Mouse (Mus musculus): ENCODE results near the gene Dmpk.

Gene Dmpk

DNA sequence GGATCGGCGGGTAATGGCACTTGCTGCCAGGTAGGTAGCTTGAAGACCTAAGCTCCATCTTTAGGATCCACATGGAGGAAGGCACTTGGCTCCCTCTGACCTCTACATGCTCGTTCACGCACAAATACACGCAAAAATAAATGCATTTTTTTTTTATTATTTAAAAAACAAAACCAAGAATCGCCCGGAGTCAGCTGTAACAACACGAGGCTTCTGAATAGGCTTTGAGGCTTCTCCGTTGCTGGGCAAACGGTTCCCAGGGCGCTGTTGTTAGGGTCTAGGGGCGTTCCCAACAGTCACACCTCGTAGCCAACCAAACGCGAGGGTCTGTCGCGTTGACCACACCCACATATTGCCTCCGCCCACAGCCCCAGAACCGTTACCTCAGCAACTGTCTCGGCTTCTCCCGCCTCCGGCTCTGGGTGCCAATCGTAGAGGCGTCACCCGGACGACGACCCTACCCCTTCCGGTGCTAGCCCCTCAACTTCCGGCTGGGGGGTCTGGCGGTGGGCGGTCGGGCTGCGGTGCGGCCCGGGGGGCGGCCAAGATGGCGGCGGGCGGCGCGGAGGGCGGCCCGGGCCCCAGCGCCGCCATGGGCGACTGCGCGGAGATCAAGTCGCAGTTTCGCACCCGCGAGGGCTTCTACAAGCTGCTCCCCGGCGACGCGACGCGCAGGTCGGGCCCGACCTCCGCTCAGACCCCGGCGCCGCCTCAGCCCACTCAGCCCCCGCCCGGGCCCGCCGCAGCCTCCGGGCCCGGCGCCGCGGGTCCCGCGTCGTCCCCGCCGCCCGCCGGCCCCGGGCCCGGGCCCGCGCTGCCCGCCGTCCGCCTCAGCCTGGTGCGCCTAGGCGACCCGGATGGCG is 7.7 kb upstream of the Dmpk start, which contains the start of gene Dmwd:
Gene Dmwd, plus strand, starts transcription at position 505 of the 863 bp plus-strand sequence.
- CTCF ChIA-PET: interaction anchor here (0.6 to 2.3 kb wide), 4 partner anchors 10 to 42 kb away, joined by 3 to 18 read pairs (median 4); partner anchors contain the start of genes Gm4969 and Six5

DNA sequence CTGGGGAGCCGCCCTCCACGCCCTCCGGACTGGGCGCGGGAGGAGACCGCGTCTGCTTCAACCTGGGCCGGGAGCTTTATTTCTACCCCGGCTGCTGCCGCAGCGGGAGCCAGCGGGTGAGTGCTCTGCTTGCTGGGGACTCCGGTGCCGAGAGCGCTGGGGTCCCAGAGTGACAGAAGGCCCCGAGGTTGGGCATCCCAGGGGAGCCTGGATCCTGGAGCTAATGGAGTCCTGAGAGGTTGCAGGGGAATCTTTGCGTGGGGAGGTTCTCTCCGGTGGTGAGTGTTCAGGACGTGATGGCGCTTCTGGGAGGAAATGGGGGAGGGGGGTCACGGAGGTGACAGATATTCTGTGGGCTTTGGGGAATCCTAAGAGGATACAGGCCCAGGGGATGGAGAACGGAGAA is 7.1 kb upstream of the Dmpk start:
- CTCF ChIA-PET: interaction anchor here (1.4 to 2.3 kb wide), 3 partner anchors 9 to 17 kb away, joined by 3 to 18 read pairs (median 4); partner anchors contain the start of gene Six5

DNA sequence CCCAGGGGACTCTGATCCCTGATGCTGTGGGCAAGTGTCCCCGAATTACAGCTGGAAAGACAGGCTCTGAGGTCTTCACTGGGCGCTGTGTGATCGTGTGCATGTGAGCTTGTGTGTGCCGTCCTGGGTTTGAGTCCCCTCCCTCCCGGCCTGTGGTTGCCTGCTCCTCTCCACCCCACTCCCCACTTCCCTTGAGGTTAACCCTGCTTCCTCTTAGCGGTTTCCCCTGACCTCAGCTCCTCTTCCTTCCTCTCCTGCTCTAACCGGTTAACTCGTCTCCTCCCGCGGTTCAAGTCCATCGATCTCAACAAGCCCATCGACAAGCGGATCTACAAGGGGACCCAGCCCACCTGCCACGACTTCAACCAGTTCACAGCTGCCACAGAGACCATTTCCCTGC is 5.9 kb upstream of the Dmpk start:
- CTCF ChIA-PET: interaction anchor here (0.5 to 1.2 kb wide), 2 partner anchors 9 to 15 kb away, joined by 3 to 5 read pairs; no protein-coding TSS in a partner anchor

DNA sequence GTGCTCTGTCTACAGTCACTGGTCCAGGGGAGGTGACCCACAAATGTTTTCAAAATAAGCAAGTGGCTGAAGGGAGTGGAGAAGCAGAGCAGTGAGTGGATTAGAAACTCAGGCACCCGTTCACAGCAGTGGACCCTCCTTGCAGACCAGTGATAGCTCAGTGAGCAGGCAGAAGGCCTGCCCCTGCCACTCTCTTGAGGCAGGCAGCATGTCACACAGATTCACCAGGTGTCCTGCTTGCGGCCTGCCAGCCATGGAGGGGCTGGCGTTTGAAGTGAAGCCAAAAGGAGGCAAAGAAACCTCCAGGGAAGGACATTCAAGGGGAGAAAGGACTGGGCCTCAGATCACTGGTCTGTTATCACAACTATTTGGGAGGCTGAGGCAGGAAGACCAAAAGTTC is 4.9 kb upstream of the Dmpk start:
- CTCF ChIA-PET: no interaction called here

DNA sequence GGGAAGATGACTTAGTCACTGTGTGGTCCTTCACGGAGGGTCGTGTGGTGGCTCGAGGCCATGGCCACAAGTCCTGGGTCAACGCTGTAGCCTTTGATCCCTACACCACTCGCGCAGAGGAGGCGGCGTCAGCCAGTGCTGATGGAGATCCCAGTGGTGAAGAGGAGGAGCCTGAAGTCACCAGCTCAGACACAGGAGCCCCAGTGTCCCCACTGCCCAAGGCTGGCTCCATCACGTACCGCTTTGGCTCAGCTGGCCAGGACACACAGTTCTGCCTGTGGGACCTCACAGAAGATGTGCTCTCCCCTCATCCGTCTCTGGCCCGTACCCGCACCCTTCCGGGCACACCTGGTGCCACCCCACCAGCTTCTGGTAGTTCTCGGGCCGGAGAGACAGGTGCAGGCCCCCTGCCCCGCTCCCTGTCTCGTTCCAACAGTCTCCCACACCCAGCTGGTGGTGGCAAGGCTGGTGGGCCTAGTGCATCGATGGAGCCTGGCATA is 3.1 kb upstream of the Dmpk start:
- CTCF ChIA-PET: interaction anchor here (0.7 kb wide), 1 partner anchor 12 kb away, joined by 3 read pairs; no protein-coding TSS in a partner anchor

DNA sequence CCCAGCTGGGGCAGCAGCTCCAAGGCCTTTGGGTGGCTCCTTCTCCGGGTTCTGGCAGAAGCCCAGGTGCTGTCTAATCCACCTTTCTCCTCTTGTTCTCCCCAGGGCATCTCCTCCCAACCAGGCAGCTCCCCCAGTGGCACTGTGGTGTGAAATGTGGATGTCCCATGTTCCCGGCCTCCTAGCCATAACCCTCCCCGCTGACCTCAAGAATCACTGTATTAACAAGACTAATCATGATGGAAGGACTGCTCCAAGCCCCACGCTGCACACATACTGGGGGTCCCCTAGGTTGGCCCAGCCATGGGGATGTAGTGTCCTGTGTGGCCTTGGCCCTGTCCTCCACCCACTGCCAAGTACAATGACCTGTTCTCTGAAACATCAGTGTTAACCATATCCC is 1.5 kb upstream of the Dmpk start:
- CTCF ChIA-PET: no interaction called here

DNA sequence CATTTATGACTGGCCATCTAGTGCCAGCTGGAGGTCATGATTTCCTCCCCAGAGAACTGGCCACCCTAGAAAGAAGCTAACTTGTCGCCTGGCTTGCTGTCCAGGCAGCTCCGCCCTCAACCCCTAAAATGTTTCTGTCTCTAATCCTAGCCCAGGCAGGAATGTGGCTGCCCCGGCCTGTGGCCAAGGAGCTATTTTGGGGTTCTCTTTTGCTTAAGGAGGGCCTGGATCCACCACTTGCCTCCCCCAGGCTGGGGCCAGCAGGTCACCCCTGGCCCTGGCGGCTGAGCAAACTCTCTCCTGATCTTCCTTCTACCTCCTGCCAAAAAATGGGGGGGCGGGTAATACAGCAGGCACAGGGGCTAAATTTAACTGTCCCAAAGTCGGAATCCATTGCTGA is 553 bp upstream of the Dmpk start:
- CTCF ChIA-PET: interaction anchor here (0.6 to 0.9 kb wide), 3 partner anchors 17 to 95 kb away, joined by 3 to 6 read pairs (median 3); no protein-coding TSS in a partner anchor

DNA sequence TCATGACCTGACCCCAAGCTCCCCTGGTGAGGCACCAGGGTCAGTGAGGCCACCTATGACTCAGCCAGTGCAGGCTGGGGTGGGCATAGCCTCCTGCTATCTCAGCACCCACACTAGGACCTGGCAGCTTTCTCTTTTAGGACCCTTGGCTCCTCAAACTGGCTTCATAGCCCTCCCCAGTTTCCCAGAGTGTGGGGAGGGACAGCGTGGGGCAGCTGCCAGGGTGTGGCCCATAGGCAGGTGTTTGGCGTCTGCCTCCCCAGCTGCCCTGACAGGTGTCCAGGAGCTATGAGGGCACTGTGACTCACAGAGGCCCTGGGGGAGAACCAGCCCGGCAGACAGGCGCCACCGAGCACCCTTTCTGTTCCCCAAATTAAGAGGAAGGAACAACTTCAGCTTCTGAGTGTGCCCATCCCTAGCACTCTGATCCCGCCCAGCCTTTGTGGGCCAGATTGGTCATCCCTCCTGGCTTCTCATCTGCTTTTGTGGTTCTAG is 675 bp downstream of the Dmpk start:
- CTCF ChIA-PET: interaction anchor here (1.4 to 3.2 kb wide), 3 partner anchors 8 to 14 kb away, joined by 3 to 23 read pairs (median 18); partner anchors contain the start of genes Dmwd and Six5

DNA sequence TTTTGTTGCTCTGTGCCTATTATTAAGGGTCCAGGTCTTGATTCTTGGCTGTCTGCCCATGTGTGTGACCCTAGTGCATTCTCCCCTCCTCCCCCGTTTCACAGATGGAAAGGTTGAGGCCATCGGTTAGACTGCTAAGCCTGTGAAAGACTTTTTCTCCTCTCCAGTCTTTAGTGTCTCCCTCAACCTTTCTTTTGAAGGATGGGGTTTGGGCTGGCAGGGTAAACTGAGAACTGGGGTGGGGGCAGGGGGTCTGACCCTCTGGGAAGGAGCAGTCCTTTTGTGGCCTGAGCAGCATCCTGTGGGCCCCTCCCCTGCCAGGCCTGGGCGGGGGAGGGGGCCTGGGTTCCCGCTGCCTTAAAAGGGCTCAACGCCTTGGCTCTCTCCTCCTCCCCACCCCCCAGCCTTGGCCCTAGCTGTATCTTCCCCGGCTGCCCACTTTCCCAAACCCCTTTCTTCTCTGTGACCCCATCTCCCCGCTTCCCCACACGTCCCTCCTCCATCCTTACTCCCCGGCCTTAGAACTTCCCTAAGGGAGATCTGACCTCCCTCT is 1.3 kb downstream of the Dmpk start:
- CTCF ChIA-PET: interaction anchor here (1.4 to 3.2 kb wide), 3 partner anchors 9 to 14 kb away, joined by 3 to 23 read pairs (median 18); partner anchors contain the start of genes Dmwd and Six5

DNA sequence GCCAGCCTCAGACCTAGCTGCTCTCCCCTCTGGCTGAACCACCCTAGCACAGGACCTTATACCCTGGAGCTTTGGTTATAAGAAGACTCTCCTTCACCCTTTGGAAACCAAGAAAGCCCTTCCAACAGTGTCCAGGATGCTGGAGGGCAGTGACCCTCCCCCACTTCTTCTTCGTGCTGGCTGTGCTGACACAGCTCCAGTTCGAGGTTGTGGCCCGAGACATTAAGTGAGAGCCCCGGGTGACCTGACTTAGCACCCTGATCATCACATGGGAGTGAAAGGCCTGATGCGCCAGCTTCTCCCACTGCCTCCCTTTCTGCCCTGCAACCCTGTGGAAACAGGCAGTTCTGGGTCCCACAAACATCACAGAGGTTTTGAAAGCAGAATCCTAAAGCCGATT is 1.8 kb downstream of the Dmpk start:
- CTCF ChIA-PET: interaction anchor here (1.4 to 3.2 kb wide), 4 partner anchors 9 to 15 kb away, joined by 3 to 23 read pairs (median 12); partner anchors contain the start of genes Dmwd and Six5

DNA sequence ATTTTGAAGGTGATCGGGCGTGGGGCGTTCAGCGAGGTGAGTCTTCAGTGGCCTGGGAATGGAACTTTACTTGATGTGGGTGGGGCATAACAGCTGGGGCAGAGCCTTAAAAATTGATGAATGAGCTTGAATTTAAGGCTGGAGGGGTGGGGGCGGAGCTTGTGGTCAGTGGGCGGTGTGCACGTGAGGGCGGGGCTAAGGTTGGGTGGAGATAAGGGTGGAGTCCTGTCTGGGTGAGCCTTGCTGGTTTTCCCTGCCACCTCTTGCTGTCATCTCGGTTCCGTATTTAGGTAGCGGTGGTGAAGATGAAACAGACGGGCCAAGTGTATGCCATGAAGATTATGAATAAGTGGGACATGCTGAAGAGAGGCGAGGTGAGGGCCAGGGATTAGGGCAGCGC is 2.4 kb downstream of the Dmpk start:
- CTCF ChIA-PET: interaction anchor here (0.6 to 3.2 kb wide), 4 partner anchors 10 to 50 kb away, joined by 6 to 23 read pairs (median 13); partner anchors contain the start of gene Dmwd

DNA sequence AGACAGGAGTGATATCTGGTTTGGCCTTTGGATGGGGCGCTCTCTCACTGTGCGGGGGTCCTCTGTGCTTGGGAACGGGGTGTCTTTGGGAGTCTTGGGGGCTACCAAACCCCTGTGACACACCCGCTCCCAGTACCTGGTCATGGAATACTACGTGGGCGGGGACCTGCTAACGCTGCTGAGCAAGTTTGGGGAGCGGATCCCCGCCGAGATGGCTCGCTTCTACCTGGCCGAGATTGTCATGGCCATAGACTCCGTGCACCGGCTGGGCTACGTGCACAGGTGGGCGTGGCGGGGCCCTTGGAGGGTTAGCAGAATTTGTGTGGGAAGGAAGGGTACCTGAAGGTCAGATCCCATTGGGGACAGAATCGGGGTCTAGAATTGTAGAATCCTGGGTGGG is 3.1 kb downstream of the Dmpk start:
- CTCF ChIA-PET: interaction anchor here (0.6 to 3.2 kb wide), 4 partner anchors 11 to 49 kb away, joined by 6 to 23 read pairs (median 13); partner anchors contain the start of gene Dmwd

DNA sequence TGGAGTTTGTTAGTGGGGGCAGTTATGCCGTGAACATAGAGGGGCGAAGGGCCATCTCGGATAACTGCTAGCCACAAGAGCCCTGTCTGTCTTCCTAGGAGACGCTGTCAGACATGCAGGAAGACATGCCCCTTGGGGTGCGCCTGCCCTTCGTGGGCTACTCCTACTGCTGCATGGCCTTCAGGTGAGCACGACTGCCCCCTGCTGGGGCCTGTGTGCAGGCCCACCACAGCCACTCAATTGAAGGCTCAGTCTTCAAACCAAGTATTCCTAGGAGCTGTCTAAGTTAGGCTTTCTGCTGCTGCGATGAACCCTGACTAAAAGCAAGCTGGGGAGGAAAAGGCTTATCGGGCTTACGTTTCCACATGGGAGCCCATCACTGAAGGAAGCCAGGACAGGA is 5.2 kb downstream of the Dmpk start:
- CTCF ChIA-PET: interaction anchor here (0.5 to 1.5 kb wide), 6 partner anchors 9 to 31 kb away, joined by 3 to 5 read pairs (median 3); partner anchors contain the start of gene Fbxo46

DNA sequence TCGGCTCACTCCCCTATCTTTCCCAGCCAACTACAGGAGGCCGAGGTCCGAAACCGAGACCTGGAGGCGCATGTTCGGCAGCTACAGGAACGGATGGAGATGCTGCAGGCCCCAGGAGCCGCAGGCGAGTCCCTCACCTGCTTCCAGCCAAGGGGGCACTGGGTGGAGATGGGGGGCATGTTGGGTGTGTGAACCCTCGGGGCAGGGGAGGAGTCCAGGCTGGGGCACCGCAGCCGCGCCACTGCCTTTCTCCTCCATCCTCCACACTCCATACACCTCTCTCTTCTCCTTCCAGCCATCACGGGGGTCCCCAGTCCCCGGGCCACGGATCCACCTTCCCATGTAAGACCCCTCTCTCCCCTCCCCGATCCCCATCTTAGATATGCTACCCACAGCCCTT is 8.3 kb downstream of the Dmpk start:
- CTCF ChIA-PET: interaction anchor here (0.7 to 1.4 kb wide), 4 partner anchors 14 to 27 kb away, joined by 3 to 8 read pairs (median 4); no protein-coding TSS in a partner anchor

DNA sequence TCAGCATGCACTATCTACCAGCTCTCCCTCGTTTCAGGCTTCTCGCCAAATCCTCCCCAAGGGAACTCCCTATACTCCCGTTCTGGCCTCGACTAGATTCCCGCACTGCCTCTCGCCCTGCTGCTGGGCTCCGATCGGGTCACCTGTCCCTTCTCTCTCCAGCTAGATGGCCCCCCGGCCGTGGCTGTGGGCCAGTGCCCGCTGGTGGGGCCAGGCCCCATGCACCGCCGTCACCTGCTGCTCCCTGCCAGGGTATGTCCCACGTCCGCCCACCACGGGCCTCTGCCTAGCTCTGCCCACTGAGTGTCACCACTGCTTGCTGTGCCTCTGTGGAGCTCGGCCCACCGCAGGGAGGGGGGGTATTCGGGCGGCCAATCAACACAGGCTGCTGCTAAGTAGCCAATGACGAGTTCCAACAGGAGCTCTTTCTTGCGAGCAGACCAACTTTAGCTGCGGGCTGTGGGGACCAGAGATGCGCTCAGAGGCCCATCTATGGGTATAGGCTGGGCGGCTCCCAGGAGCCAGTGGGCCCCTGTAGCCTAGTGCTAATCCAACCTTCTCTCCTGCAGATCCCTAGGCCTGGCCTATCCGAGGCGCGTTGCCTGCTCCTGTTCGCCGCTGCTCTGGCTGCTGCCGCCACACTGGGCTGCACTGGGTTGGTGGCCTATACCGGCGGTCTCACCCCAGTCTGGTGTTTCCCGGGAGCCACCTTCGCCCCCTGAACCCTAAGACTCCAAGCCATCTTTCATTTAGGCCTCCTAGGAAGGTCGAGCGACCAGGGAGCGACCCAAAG is 8.9 kb downstream of the Dmpk start:
- CTCF ChIA-PET: interaction anchor here (0.6 to 1.4 kb wide), 6 partner anchors 15 to 247 kb away, joined by 3 to 8 read pairs (median 4); no protein-coding TSS in a partner anchor

DNA sequence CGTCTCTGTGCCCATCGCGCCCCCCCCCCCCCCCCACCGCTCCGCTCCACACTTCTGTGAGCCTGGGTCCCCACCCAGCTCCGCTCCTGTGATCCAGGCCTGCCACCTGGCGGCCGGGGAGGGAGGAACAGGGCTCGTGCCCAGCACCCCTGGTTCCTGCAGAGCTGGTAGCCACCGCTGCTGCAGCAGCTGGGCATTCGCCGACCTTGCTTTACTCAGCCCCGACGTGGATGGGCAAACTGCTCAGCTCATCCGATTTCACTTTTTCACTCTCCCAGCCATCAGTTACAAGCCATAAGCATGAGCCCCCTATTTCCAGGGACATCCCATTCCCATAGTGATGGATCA is 9.5 kb downstream of the Dmpk start:
- CTCF ChIA-PET: interaction anchor here (0.6 to 1.4 kb wide), 5 partner anchors 15 to 246 kb away, joined by 3 to 8 read pairs (median 5); no protein-coding TSS in a partner anchor

DNA sequence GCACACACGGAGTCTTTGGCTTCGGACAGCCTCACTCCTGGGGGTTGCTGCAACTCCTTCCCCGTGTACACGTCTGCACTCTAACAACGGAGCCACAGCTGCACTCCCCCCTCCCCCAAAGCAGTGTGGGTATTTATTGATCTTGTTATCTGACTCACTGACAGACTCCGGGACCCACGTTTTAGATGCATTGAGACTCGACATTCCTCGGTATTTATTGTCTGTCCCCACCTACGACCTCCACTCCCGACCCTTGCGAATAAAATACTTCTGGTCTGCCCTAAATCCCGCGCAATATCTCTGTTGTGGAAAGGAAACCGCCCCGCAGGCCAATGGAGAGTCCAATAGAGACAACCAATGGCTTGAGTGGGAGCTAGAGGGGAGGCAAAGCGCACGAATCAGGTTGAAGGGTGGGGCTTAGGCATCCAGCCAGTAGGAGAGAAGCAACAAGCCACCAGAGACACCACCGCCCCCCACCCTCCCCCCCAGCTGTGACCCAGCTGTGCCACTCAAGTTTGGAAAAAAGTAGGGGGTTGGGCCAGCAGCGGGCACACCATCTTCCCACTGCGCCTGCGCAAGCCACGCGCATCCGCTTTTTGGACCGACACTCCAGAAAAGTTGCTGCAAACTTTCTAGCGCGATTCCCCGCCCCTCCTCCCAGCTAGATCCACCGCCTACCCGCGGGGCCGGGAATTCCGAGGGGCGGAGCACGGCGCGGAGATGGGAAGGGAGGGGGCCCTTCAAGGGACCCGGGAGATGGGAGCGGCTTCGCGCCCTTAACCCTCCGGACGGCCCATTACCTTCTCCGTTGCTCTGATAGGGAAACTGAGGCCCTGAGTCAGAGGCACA is 10.1 kb downstream of the Dmpk start:
- CTCF ChIA-PET: interaction anchor here (0.6 to 1.4 kb wide), 6 partner anchors 9 to 246 kb away, joined by 3 to 8 read pairs (median 3); partner anchors contain the start of gene Dmwd

DNA sequence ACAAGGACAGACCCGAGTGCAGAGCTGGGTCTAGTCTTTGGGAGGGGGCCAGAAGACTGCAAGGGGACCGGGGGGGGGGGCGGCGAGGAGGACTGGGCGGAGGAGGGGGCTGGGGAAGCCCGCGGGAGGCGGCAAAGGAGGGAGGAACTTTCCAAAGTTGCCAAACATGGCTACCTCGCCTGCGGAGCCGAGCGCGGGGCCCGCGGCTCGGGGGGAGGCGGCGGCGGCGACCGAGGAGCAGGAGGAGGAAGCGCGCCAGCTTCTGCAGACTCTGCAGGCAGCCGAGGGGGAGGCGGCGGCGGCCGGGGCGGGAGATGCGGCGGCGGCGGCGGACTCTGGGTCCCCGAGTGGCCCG is 10.8 kb downstream of the Dmpk start, which contains the start of gene Six5:
Gene Six5, plus strand, starts transcription at position 124 of the 355 bp plus-strand sequence.
- CTCF ChIA-PET: interaction anchor here (0.7 to 1.3 kb wide), 4 partner anchors 10 to 24 kb away, joined by 3 to 4 read pairs (median 3); partner anchors contain the start of gene Dmwd

Data from spleen, embryonic (tissue).